Mouse (Mus musculus): ENCODE data around the gene March5.

DNA sequence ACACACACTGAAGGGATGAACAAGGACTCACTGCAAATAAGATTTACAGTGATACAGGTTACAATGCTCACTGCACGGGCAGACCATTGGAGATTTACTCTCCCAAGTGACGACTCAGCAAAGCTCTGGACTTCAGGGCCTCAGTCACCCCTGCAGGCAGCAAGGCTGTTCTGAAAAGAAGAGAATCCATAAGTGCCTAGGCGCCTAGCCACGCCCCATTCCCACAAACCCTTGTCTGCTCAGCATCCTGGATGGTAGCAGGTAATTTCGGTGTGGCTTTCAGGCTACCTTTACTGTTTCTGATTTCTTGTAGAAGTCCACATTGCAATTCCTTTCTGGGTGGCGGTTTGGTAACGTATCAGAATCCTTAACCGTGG is 56.2 kb downstream of the March5 start:
- TF ChIP-seq CTCF (IDR thresholded peaks at IDR 0.05; ENCODE audit: insufficient read depth, low read depth, low read length) (no peak), POLR2A (IDR thresholded peaks at IDR 0.05; ENCODE audit: insufficient read depth, low read depth, low read length) (no peak)

All from olfactory bulb, adult 2 months (tissue).